Mouse (Mus musculus) testis, adult 2 months (tissue): ENCODE results near the gene Yaf2.

Source experiments
- CTCF ChIP-seq: fragments of 200-500 bp; IDR thresholded peaks from 2 replicates; pipeline ENCODE4 v1.5.1; 2012; ENCODE audit warnings: low read depth, mild to moderate bottlenecking, inconsistent platforms, low read length, moderate library complexity; ENCODE audit not compliant: control insufficient read depth, insufficient read depth, insufficient replicate concordance
- POLR2A ChIP-seq: fragments of 200-500 bp; IDR thresholded peaks from 2 replicates; pipeline ENCODE4 v1.6.1; 2012; ENCODE audit warnings: low read depth, mild to moderate bottlenecking, inconsistent platforms, low read length, moderate library complexity; ENCODE audit not compliant: control insufficient read depth

GRCm38 (mm10) chr15:93284326-93284725 is 52.4 kb downstream of the Yaf2 start:
- TF ChIP-seq CTCF (no peak), POLR2A (no peak)
